Mouse (Mus musculus) bone marrow, adult 2 months (tissue): ENCODE results near the gene Itpripl2. TPM values are rescaled to one million over a fixed set of nuclear protein-coding genes. Genes with fewer than 3 reads are reported as not detected.

ENCODE experiments used
- H3K27ac ChIP-seq: fragments of 200-500 bp; 2 replicates; pipeline ENCODE4 v1.5.1; 2012; ENCODE audit warnings: low read depth, mild to moderate bottlenecking, control low read depth, inconsistent platforms, low read length; ENCODE audit not compliant: control insufficient read depth, poor library complexity, insufficient read depth
- H3K4me1 ChIP-seq: fragments of 200-500 bp; 2 replicates; pipeline ENCODE4 v1.6.1; 2011; ENCODE audit warnings: low read length; ENCODE audit not compliant: control insufficient read depth, insufficient read depth
- H3K4me3 ChIP-seq: fragments of 200-500 bp; replicated peaks from 2 replicates; pipeline ENCODE3; 2011; ENCODE audit warnings: mild to moderate bottlenecking, low read depth, low read length, control low read depth; ENCODE audit not compliant: control insufficient read depth
- CTCF ChIP-seq: fragments of 200-500 bp; IDR thresholded peaks from 2 replicates; pipeline ENCODE4 v1.5.1; 2011; ENCODE audit warnings: low read length, control low read depth; ENCODE audit not compliant: control insufficient read depth, insufficient read depth
- POLR2A ChIP-seq: fragments of 200-500 bp; IDR thresholded peaks from 2 replicates; pipeline ENCODE4 v1.6.1; 2011; ENCODE audit warnings: low read depth, mild to moderate bottlenecking, control low read depth, low read length, borderline replicate concordance; ENCODE audit not compliant: control insufficient read depth
- WGBS: fragments of 180-500 bp; shearing (Covaris S2); methylation state at CpG from one replicate; pipeline ENCODE4 v1.1.7; 2018; 5-methylcytosine and 5-hydroxymethylcytosine counted together
- polyA plus RNA-seq: library from polyadenylated mRNA; stranded (reverse); fragments of >200 nt; gene quantifications from 2 replicates; pipeline ENCODE4 v1.2.4, GENCODE M21; 2011; ENCODE audit warnings: low replicate concordance; ENCODE audit not compliant: missing spikeins, insufficient read depth, insufficient read length

Itpripl2 gene
- polyA plus RNA-seq = 4.8 and 13.8 TPM in 2 replicates

GRCm38 (mm10) chr7:118491431-118492147 is at the start of gene Itpripl2:
Gene Itpripl2, minus strand, starts transcription at chr7:118491975.
- H3K4me3 ChIP-seq = peak within 1 kb of the TSS; percentile 76
- peak within 1 kb of the TSS; percentile 94 for H3K27ac ChIP-seq
- WGBS = under 1% methylated on average over 52 of the region's 55 CpGs
- peaks cover 8% of the 10 kb centered on the region for H3K4me1 ChIP-seq
- TF ChIP-seq POLR2A (peak; percentile 48; the same call in 1 of the 2 replicates), CTCF (no peak)

- WGBS = 80% methylated on average over 4 of the region's 4 CpGs
These were observed 43.3 kb upstream of the Itpripl2 start for GRCm38 (mm10) chr7:118535076-118535475.

GRCm38 (mm10) chr7:118534326-118534725 is 42.6 kb upstream of the Itpripl2 start:
- no peaks in the 10 kb centered on the region for H3K4me1 ChIP-seq
- 71% methylated on average over 3 of the region's 3 CpGs for WGBS

More at GRCm38 (mm10) chr7:118535076-118535475, 43.3 kb upstream of the Itpripl2 start:
- TF ChIP-seq CTCF (no peak), POLR2A (no peak)
- Histone ChIP-seq H3K27ac (no peak overlapping the region), H3K4me1 (no peaks in the 10 kb centered on the region), H3K4me3 (no peak overlapping the region)

GRCm38 (mm10) chr7:118533178-118533578 is 41.4 kb upstream of the Itpripl2 start, which contains the start of gene Coq7:
Gene Coq7, minus strand, starts transcription at chr7:118533356.
- TF ChIP-seq POLR2A (no peak; the same call in 1 of the 2 replicates), CTCF (no peak)
- peak within 1 kb of the TSS; percentile 94 for H3K27ac ChIP-seq
- H3K4me3 ChIP-seq = peak within 1 kb of the TSS; percentile 82
- no peaks in the 10 kb centered on the region for H3K4me1 ChIP-seq
- WGBS = under 1% methylated on average over 31 of the region's 31 CpGs

More at GRCm38 (mm10) chr7:118534326-118534725, 42.6 kb upstream of the Itpripl2 start:
- Histone ChIP-seq H3K4me3 (no peak overlapping the region), H3K27ac (no peak overlapping the region)
- TF ChIP-seq CTCF = no peak
- TF ChIP-seq POLR2A = no peak

- TF ChIP-seq POLR2A (peak; percentile 7; the same call in 1 of the 2 replicates), CTCF (no peak)
- Histone ChIP-seq H3K27ac (peak overlapping the region; percentile 94), H3K4me3 (peak overlapping the region; percentile 82), H3K4me1 (no peaks in the 10 kb centered on the region)
- WGBS = under 1% methylated on average over 36 of the region's 36 CpGs
These were observed 40.9 kb upstream of the Itpripl2 start for GRCm38 (mm10) chr7:118532519-118533177.

- 73% methylated on average over 4 of the region's 4 CpGs for WGBS
- Histone ChIP-seq H3K4me3 (no peak overlapping the region), H3K27ac (peak overlapping the region; percentile 35), H3K4me1 (no peaks in the 10 kb centered on the region; the same call in 1 of the 2 replicates)
- TF ChIP-seq CTCF = no peak
- TF ChIP-seq POLR2A = no peak
These were observed 35.2 kb upstream of the Itpripl2 start for GRCm38 (mm10) chr7:118526967-118527366.

GRCm38 (mm10) chr7:118522077-118522476 is 30.3 kb upstream of the Itpripl2 start:
- Histone ChIP-seq H3K4me1 (no peaks in the 10 kb centered on the region; the same call in 1 of the 2 replicates), H3K27ac (peak overlapping the region; percentile 67), H3K4me3 (no peak overlapping the region)
- TF ChIP-seq POLR2A (no peak), CTCF (no peak)
- 14% methylated on average over 5 of the region's 5 CpGs for WGBS

GRCm38 (mm10) chr7:118519661-118520060 is 27.9 kb upstream of the Itpripl2 start:
- H3K27ac ChIP-seq = no peak overlapping the region
- no peak overlapping the region for H3K4me3 ChIP-seq
- TF ChIP-seq CTCF = no peak
- TF ChIP-seq POLR2A = no peak
- no peaks in the 10 kb centered on the region; the same call in 1 of the 2 replicates for H3K4me1 ChIP-seq
- WGBS = 84% methylated on average over 8 of the region's 8 CpGs
